Mouse (Mus musculus): ENCODE results near the gene Kcnip3.
A peak's percentile ranks its signal among the peaks of the same experiment; 100 is the strongest.

Gene Kcnip3

DNA sequence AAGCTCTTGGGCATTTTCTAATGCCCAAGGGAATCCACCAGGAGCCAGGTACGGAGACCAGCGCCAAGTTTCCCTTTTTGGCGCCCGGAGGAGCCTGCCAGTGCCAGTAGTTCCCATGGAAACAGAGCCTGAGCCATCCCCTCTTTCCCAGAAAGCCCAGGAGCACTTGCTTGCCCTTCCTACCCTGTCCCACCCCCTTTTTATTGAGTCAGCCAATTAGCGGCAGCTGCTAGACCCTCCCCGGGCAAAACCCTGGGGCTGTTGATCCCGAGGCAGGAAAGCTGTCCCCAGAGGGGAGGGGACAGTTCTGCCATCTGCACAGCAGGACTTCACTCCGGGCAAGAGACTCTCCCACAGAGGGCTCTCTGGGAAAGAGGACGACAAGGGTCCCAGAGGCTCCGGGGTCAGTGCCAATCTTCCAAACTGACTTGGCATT, at the start of gene Kcnip3:
TSS of gene Kcnip3 (minus strand) at position 89 of the 436 bp plus-strand sequence.
- peak; percentile 54 for DNase-seq (ENCODE audit: low spot score)

DNA sequence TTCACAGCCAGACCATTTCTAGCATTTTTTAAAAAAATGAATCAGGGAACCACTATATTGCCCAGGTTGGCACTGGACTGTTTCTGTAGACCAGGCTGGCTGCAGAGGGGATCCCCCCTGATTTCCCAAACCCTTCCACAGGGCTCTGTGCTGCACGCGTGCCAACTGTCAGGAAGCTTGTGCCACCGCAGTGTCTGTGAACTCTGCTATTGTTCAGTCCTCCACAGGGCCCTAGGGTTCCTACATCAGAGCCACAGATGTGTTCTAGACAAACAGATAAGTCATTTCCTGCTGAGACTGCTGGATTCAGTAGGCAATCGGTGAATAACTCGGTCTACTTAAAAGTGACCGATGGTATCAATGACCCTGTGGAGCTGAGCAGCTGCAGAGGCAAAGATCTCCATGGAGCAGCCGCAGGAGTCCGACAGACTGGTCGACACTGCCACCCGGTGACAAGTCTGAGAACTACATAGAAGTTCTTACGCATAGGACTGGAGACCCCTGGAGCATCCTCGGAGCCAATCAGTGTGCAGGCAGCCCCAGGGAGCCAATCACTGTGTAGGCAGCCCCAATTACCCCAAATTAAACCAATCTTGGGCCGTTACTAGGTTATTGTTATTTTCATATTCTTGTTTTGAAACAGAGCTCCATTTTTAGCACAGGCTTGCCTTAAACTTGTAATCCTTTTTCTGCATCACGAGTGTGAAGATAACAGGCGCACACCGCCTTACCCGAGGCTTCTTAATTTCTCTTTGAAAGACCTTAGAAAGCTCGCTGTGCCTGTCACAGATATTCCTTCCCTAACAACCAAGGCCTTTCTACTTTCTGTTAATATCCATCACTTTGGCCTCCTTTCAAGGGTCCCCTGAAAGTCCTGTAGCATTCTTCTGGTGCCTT, 37.4 kb upstream of the Kcnip3 start:
- DNase-seq (ENCODE audit: low spot score) = peak; percentile 96

DNA sequence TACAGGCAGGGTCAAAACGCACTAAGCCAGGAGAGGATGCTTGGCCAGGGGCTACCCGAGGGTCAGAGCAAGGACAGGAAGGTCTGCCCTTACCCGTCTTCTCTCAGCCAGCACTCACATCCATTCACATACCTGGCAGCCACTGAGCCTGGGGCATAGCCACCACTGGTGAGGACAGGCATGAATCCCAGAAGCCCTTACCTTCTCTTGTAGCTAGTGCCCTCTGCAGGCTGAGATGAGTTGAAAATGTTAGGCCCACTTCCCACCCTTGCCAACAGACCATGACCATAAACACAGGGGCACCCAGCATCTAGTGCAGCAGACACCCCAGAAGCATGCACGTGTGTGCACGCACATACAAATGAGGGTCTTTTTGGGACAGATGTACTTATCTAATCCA, 29.2 kb upstream of the Kcnip3 start:
- peak; percentile 52 for DNase-seq (ENCODE audit: low spot score)

DNA sequence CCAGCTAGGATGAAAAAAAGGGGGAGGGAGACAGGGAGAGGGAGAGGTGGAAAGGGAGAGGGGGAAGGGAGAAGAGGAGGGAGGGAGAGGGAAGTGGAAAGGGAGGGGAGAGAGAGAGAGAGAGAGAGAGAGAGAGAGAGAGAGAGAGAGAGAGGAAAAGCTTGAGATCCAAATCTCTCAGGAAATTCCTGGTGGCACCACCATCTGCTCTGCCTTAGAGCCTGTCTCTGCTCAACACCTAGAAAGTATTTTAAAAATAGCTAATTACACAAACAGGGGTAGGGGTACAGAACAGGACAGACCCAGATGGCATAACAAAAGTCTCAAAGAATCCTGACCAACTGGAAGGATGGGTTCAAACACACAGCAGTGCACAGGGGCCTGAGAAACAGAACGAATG, 28.6 kb upstream of the Kcnip3 start:
- no peak for DNase-seq (ENCODE audit: low spot score)

DNA sequence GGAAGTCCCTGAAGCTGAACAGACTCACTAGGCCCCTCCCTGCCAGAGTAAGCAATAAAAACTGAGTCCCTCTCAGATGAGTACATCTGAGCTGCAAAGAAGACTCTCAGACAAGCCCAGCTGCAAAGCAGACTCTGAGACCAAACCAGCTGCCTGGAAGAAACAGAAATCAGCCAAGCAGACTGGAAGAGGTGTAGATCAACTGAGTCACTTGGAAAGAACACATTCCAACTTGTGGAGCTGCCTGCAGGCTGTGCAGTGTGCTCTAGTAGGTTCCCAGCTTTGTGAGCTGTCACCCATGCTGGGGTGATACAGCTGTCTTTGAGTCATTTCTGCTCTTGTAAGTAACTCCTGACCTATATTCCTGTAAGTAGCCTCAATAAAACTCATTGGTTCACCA, 27.8 kb upstream of the Kcnip3 start:
- no peak for DNase-seq (ENCODE audit: low spot score)

DNA sequence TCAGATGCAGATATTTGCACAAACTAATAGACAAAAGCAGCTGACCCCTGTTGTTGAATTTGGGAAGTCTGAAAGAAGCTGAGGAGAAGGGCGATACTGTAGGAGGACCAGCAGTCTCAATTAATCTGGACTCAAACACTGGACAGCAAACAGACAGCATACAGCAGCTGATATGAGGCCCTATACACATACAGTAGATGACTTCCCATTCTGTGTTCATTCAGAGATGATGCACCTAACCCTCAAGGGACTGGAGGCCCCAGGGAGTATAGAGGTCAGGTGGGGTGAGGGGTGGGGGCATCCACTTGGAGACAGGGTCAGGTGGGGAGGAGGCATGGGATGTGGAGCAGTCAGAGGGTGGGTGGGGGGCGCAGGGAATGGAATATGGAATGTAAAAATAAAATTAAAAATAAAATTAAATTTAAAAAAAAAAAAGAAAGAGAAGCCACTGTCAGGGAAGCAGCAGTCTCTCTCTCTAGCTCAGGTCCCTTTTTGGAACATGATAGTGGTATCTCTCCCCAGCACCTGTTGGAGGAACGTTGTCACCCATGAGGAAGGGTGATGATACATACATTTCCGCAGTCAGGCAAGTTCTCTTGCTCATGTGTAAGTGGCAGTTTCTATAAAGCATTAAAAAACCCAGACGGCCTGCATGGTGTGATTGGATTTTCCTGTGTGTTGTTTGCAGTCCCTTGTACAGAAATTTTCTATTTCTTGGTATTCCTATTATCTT, 26.6 kb upstream of the Kcnip3 start:
- no peak for DNase-seq (ENCODE audit: low spot score)

DNA sequence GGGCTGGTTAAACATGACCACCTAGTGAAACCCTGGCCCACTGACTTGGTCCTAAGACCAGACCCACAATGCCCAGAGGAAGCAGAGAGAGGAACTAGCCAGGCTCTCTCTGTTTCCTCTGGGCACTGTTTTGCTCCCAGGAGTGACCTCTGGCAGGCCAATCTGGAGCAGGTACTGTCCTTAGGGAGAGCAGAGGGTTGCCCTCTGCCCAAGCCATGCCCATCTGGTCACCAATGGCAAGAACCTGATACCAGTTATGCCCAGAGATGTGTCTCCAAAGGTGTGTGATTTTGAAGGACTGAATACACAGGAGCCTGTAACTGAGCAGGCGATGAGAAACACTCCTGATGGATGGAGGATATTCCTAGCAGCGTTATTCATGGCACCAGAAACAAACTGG, 19.8 kb upstream of the Kcnip3 start:
- no peak for DNase-seq (ENCODE audit: low spot score)

DNA sequence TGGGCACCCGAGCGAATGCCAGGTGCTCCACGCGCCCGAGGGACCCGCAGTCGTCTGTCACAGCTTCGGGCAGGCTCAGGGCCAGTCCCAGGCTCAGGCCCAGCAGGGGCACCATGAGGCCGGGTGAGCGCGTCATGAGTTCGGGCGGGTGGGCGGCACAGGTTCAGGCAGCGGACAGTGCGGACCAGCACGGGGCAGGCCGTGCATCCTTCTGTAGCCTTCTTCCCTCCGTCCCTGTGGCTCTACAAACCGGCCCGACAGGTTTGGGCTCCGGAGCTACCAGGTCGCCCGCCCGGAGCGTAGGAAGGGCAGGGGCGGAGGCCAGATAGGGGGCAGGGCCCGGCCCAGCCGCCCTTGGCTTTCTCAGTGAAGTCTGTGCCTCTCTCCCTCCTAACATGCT, 19.3 kb upstream of the Kcnip3 start, which contains the start of gene Prom2:
TSS of gene Prom2 (minus strand) at position 283 of the 400 bp plus-strand sequence.
- peak; percentile 41 for DNase-seq (ENCODE audit: low spot score)

DNA sequence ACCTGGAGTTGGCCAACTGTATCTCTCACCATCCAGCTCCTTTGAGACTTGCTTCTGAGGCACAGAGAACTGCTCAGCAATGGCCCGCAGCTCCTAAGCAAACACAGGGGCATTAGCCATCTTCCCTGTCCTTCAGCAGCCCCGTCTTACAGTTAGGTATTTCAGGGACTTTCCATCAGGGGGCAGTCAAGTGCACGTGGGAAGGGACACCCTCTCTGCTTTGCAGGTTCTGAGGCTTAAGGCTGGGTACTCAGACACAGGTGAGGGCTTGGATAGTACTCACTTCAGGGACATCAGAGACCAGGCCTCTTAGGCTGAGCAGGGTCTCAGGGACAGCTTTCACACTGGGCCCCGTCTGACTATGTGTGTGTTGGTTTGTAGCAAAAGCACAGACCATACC, 17.6 kb upstream of the Kcnip3 start:
- peak; percentile 47 for DNase-seq (ENCODE audit: low spot score)

DNA sequence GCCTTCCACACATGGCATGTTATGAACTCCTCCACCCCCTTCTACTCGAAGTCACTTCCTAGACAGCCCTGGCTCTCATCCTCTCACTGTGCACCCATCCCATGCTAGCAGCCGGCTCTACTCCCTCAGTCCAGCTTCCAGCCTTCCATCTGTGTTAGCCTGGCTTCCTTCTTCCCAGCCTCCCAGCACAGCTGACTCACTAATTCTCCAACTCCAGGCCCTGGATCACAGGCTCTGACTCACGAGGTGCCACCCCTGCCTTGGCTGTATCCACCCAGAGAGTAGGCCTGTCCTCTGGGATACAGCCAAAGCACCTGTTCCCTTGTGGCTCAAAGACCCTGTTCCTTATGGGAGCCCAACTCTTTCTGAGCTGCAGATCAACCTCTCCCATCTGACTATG, 15.7 kb upstream of the Kcnip3 start:
- DNase-seq (ENCODE audit: low spot score) = no peak

DNA sequence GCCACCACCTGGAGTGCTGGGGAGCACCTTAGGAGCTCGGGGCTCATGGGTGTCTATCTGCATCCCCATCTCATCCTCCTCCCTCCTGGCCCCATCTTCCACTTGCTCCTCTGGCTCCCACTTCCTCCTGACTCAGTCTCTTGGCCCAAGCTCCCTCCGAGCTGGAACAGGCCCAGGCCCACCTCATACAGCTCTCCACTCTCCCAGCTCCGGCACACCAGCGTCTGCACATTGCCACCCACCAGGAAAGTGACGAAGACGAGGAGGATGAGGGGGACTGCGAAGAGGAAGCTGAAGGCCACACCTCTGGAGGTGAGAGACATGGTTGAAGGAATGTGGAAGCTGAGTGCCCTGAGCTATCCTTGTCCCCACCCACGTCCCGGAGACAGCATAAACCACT, 13.5 kb upstream of the Kcnip3 start:
- no peak for DNase-seq (ENCODE audit: low spot score)

DNA sequence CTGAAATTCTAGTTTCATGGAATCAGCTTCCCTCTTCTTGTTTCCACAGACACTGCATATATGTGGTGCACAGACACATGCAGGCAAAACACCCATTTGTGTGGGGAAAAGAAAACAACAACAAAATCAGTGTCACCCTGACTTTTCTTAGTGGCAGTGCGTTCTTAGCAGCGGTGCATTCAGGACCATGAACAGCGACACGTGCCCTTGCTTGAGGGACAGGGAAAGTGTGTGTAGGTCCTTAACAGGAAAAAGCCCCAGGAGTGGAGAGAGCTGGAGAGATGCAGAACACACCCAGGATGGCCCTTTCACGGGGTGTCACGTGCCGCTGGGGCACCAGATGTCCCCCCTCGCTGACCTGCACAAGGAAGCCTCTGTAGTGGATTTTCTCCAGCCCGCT, 10.5 kb upstream of the Kcnip3 start:
- DNase-seq (ENCODE audit: low spot score) = peak; percentile 85

DNA sequence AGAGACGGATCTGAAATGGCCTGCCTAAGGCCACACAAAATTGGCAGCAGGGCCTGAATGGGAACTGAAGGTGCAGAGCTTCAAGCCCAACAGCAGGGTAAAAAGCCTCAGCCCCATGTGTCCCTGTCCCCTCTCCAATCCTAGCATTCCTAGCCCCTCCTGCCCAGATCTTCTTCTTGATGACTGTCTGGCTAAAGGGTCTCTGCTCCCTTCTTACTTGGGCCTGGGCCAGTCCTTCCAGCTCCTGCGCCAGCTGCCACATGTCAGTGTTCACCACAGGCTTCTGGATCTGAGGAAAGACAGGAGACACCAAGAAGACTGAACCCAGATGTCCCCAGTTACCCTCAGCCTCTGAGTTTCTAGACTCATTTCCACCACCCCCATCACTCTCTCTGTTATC, 9.7 kb upstream of the Kcnip3 start:
- DNase-seq (ENCODE audit: low spot score) = no peak

DNA sequence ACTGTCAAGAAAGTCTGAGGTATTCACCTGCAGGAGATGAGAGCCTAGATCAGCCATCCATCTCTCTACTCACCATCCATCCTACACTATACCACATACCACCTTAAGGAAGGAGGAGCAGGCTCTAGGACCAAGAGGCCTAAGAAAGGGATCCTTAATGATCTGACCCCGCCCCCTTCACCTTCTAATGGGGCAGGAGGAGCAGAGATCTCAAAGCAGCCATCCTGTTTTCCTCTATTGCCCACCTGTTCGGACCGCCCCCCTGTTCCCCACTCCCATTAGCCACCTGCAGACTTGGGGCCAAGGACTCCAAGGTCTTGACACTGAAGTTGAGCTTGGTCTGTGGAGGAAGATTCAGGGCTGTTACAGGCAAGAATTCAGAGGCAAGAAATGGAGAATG, 8.5 kb upstream of the Kcnip3 start:
- no peak for DNase-seq (ENCODE audit: low spot score)

DNA sequence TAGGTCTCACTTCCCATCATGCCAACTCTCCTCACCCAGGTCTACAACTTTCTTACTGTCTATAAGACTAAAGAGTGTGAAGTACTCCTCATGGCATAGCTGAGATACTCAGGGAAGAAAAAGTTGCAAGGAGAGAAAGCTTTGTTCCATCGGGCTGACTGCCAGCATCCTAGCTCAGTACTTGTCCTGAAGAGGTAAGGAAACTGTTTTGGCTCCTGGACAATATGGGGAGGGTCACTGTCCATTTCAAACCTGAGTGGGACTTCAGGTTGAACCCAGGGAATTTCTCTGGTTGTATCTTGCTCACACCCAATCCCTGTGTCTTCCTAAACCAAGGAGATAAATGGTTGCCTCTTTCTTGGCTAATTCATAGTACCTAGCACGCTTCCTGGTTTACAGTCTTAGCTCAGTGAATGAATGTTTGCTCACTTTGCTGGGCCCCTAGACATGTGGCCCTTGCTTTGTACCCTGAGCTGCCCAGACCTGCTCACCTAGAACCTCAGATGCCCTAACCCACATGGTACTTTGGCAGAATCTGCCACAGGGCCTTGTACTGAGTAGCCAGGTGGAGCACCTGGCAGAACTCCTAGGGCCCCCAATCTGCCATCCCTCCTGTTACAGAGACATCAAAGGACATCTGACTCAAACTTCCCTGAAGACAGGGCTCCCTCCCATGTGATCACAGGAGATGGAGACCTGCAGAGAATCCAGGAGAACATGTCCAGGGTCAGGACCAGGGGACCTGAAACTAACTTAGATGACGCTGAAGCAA, 3.3 kb upstream of the Kcnip3 start:
- no peak for DNase-seq (ENCODE audit: low spot score)

DNA sequence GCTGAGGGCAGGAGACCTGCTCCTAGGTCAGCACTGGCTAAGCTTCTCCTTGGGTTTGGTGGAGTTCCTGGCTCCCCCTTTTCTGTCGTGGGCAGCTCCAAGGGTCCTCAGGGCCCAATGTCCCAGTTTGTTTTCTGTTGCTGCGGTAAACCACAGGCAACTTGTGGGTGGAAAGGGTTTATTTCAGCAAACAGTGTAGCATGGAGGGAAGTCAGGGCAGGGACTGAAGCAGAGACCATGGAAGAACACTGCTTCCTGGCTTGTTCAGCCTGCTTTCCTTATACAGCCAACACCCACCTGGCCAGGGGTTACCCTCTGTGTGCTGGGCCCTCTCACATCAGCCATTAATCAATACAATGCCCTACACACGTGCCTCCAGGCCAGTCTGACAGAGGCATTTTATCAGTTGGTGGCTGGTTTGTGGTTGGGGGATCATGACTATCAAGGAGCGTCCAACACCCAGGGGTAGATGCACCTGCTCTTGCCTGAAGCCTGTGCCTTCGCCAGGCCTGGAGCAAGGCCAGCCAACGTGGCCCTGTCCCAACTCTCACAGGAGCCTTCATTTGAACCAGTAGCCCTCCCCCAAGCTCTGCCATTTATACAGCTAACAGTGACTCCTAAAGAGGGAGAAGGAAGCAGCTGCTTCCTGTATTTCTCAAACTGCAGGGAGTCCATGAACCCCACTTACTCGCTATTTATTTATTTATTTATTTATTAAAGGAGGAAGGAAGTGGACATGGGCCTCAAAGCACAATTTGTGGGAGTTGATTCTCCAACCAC, 2.2 kb upstream of the Kcnip3 start:
- no peak for DNase-seq (ENCODE audit: low spot score)

DNA sequence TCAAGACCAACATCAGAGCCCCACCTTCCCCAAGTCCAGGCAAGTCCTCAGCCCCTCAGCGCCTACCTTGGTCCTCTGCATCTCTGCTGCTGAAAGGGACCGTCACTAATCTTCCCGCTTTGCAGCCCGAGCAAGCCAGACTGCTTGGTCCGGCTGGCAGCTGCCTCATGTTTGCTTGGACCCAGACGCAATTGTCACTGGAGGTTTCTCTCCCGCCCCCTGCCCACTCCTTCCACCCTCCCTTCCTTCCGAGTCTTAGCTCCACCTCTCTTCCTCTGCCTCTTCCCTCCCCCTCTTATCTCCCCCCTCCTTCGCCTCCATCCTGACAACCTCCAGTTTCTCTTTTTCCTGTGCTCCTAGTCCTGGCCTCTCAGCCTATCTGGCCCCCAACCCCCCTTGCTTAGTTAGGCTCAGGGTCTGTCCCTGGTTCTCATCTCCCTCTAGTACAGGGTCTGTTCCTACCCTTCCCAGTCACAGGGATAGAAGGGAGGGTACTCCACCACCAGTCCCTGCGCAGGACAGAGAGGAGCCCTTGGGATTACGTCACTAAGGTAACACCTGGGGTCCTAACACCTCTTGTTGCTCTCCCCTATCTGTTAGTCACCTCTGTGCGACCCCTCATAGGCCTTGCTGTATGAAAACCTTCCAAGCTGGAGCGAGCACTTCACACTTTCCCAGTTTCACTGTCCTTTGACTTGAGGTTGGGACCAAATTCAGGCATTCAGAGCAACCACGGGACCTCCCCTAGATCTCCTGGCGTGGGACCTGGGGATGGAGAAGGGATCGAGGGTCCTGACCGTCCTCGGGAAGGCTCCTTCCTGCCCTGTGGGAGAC, 505 bp downstream of the Kcnip3 start:
- peak; percentile 65 for DNase-seq (ENCODE audit: low spot score)

DNA sequence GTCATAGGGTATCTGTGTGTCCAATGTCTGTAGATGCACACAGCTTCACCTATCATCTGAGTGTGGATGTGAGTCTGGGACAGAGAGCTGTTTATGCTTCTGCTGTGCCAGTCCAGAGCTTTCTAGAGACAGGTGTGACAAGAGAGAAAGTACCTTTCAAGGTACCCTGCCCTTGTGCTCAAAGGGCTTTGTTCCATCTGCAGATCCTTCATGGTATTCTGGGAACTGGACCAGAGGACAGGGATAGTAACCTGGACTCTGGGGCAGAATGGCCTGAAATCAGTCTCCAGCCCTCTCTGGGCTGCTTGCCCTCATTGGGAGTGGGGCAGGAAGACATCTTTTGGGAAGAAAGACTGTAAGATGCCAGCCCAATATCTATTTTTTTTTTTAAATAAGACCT, 1.8 kb downstream of the Kcnip3 start:
- no peak for DNase-seq (ENCODE audit: low spot score)

DNA sequence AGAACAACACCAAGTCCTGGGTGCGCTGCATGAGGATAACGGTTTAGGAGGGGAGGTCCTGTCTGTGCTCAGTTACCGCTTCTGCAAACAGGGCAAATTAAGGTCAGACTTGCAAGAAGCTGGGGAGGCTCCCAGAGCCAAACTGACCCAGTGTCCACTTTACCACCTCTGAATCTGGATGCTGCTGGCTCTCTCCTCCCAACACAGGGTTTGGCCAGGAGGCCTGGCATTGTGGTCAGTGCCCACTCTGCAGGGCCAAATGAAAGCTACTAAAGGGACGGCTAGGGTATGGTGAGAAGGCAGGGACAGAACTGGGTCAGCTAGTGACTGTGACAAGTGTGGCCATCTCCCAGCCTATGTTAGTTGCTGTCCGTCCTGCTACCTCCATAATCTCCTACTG, 2.6 kb downstream of the Kcnip3 start:
- no peak for DNase-seq (ENCODE audit: low spot score)

DNA sequence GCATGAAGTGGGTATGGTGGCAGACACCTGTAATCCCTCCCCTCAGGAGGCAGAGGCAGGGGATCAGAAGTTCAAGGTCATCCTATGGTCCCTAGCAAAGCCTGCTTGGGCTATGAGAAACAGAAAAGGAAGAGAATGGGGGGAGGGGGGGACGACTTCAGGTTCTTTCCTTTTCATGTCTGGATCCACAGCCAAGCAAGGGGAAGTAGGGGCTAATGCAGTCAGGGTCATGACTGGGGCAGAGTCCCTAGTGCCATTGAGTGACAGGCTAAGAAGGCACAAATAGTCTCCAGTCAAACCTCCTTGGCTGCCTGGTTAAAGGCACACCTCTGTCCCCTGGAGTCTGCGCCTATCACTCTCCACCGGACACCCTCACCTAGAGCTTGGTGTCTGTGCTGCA, 3.1 kb downstream of the Kcnip3 start:
- DNase-seq (ENCODE audit: low spot score) = no peak

DNA sequence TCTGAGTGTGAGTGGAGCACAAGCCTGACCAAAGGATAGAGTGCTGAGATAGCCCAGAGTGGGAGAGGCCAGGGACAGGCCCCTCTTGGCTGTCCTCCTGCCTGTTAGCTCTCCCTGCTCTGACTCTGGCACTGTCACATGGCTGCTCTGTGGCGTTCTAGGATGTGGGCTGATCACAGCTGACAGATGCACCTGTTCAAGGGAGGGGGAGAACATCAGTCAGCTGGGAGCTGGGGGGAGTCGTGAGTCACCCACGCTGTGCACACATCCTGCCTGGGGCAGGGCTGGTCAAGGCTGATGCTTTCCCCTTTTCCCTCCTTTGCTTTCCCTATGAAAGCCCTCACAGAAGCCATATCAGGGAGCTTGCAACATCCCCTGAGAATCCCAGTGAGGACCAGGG, 3.6 kb downstream of the Kcnip3 start:
- no peak for DNase-seq (ENCODE audit: low spot score)

All from embryo, embryonic 10 days (tissue).